Mouse (Mus musculus): ENCODE data around the gene A930033H14Rik.

- TF ChIP-seq TCF3 (IDR thresholded peaks at IDR 0.05; ENCODE audit: insufficient read length, low read depth), result no peak
- no peak for TF ChIP-seq MAX (IDR thresholded peaks at IDR 0.05; ENCODE audit: low read depth)
- no peak for TF ChIP-seq E2F4 (IDR thresholded peaks at IDR 0.05; ENCODE audit: insufficient read depth)
- TF ChIP-seq TCF12 (IDR thresholded peaks at IDR 0.05; ENCODE audit: insufficient read depth, poor library complexity, severe bottlenecking), result no peak
Observed at GRCm38 (mm10) chr10:69180997-69181396, 31.9 kb downstream of the A930033H14Rik start.

All from myocyte (in vitro differentiated cells).